In the genomic region with DNA sequence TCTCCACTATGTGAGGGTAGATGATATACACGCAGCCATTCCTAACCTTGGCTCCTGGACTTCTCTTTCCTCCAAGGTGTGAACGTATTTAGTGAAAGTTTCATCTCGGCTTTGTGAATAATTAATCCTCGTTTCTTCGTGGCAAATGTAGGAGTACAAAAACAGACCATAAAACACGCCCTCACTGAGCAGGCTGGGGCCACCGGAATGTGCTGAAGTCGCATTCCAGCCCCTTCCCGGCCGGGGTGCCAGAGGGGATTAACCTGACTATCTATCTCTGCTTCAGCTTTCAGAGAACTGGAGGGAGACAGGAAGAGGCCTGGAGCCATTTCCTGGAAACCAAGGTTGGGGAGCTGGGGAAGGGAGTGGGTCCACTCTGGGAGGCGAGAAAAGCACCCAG, we compare ENCODE assay signal across 14 mouse cellular contexts.
DNase-seq lines count a peak whose midpoint lies in the region; ATAC-seq lines count a peak whose summit lies in the region.
"Had no signal": no experiment of that assay in that cellular context is flagged by ENCODE, and none has a peak within 500 bp of the region (broad histone marks: within the 10 kb centered on the region; RNA-seq: fewer than 3 reads in every experiment).

No protein-coding gene starts in this region.

- H3K9me3 ChIP-seq in heart, embryonic 13.5 days = no peaks in the 10 kb centered on the region
- H3K9me3 ChIP-seq in intestine, embryonic 14.5 days (ENCODE audit: control insufficient read depth, low read length) = no peaks in the 10 kb centered on the region
- no peaks in the 10 kb centered on the region for H3K9me3 ChIP-seq in kidney, embryonic 16.5 days (ENCODE audit: low read length)
- H3K9me3 ChIP-seq in hindbrain, embryonic 11.5 days (ENCODE audit: control insufficient read depth, low read length) = no peaks in the 10 kb centered on the region
- no peaks in the 10 kb centered on the region for H3K9me3 ChIP-seq in midbrain, embryonic 10.5 days (replicated peaks)
- H3K9me3 ChIP-seq: forebrain, embryonic 10.5 days; G1E; midbrain, embryonic 13.5 days; neural tube, embryonic 13.5 days had no signal

- no peak for DNase-seq in heart, postnatal 4 days
- no peak for DNase-seq in intestine, embryonic 14.5 days (ENCODE audit: low spot score)
- DNase-seq in yolk sac, embryonic 10.5 days (ENCODE audit: low spot score) = peak; percentile 85
- DNase-seq in lung, postnatal 10 days = no peak
- DNase-seq in hindbrain, embryonic 11.5 days (ENCODE audit: low spot score) = no peak
- DNase-seq in midbrain, embryonic 10.5 days (ENCODE audit: low spot score) = no peak
- DNase-seq: cerebellum, adult 2 months; gastrocnemius, postnatal 14 days had no signal

- peaks cover 24% of the 10 kb centered on the region for H3K4me1 ChIP-seq in heart, embryonic 13.5 days
- H3K4me1 ChIP-seq in intestine, embryonic 14.5 days (replicated peaks; ENCODE audit: control insufficient read depth, insufficient read depth, low read length) = peaks cover 9% of the 10 kb centered on the region
- peaks cover 20% of the 10 kb centered on the region for H3K4me1 ChIP-seq in kidney, embryonic 16.5 days (ENCODE audit: insufficient read depth, low read length)
- no peaks in the 10 kb centered on the region for H3K4me1 ChIP-seq in hindbrain, embryonic 11.5 days (replicated peaks; ENCODE audit: control insufficient read depth, insufficient read depth, low read length)
- H3K4me1 ChIP-seq in midbrain, embryonic 10.5 days = peaks cover 14% of the 10 kb centered on the region
- H3K4me1 ChIP-seq: midbrain, embryonic 13.5 days had no signal

- H3K9ac ChIP-seq in heart, embryonic 13.5 days = 0 out of 2 replicates have a peak overlapping the region, but pooled peaks have one; percentile 14
- no peak overlapping the region for H3K9ac ChIP-seq in intestine, embryonic 14.5 days (ENCODE audit: low read length)
- no peak overlapping the region for H3K9ac ChIP-seq in kidney, embryonic 16.5 days (replicated peaks; ENCODE audit: low read length)
- H3K9ac ChIP-seq in hindbrain, embryonic 11.5 days (ENCODE audit: low read depth, low read length) = no peak overlapping the region
- H3K9ac ChIP-seq: midbrain, embryonic 13.5 days; neural tube, embryonic 13.5 days had no signal

- H3K4me2 ChIP-seq in heart, embryonic 13.5 days = no peak overlapping the region
- H3K4me2 ChIP-seq in intestine, embryonic 14.5 days (ENCODE audit: low read length) = no peak overlapping the region
- H3K4me2 ChIP-seq in kidney, embryonic 16.5 days (replicated peaks; ENCODE audit: low read depth, low read length) = no peak overlapping the region
- H3K4me2 ChIP-seq in hindbrain, embryonic 11.5 days (replicated peaks; ENCODE audit: low read depth, low read length) = no peak overlapping the region
- H3K4me2 ChIP-seq: midbrain, embryonic 13.5 days; neural tube, embryonic 13.5 days had no signal

- 23% methylated on average over 11 of the region's 11 CpGs for WGBS in heart, embryonic 13.5 days
- 12% methylated on average over 11 of the region's 11 CpGs for WGBS in intestine, embryonic 14.5 days
- WGBS in kidney, embryonic 16.5 days = 10% methylated on average over 11 of the region's 11 CpGs
- 46% methylated on average over 11 of the region's 11 CpGs for WGBS in hindbrain, embryonic 11.5 days
- 37% methylated on average over 11 of the region's 11 CpGs for WGBS in midbrain, embryonic 10.5 days

- no peaks in the 10 kb centered on the region for H3K36me3 ChIP-seq in heart, embryonic 13.5 days
- no peaks in the 10 kb centered on the region for H3K36me3 ChIP-seq in intestine, embryonic 14.5 days (ENCODE audit: control insufficient read depth, insufficient read depth, low read length)
- no peaks in the 10 kb centered on the region for H3K36me3 ChIP-seq in kidney, embryonic 16.5 days (ENCODE audit: insufficient read depth, low read length)
- no peaks in the 10 kb centered on the region for H3K36me3 ChIP-seq in hindbrain, embryonic 11.5 days (ENCODE audit: control insufficient read depth, insufficient read depth, low read length)
- H3K36me3 ChIP-seq in midbrain, embryonic 10.5 days = no peaks in the 10 kb centered on the region
- H3K36me3 ChIP-seq: forebrain, embryonic 10.5 days; G1E; midbrain, embryonic 13.5 days; neural tube, embryonic 13.5 days had no signal

- H3K27me3 ChIP-seq in heart, embryonic 13.5 days (replicated peaks) = no peaks in the 10 kb centered on the region
- H3K27me3 ChIP-seq in intestine, embryonic 14.5 days (replicated peaks; ENCODE audit: control insufficient read depth, insufficient read depth, low read length) = no peaks in the 10 kb centered on the region
- no peaks in the 10 kb centered on the region for H3K27me3 ChIP-seq in kidney, embryonic 16.5 days (ENCODE audit: insufficient read depth, low read length)
- no peaks in the 10 kb centered on the region for H3K27me3 ChIP-seq in hindbrain, embryonic 11.5 days (ENCODE audit: control insufficient read depth, insufficient read depth, low read length)
- H3K27me3 ChIP-seq in midbrain, embryonic 10.5 days (ENCODE audit: low read depth, poor library complexity, severe bottlenecking) = no peaks in the 10 kb centered on the region
- H3K27me3 ChIP-seq: midbrain, embryonic 13.5 days; neural tube, embryonic 13.5 days had no signal

- no peak for ATAC-seq in heart, embryonic 13.5 days (ENCODE audit: extremely low read depth, insufficient number of reproducible peaks, low FRiP score, low TSS enrichment)
- 0 out of 2 replicates have a peak, but pooled peaks have one; percentile 30 for ATAC-seq in intestine, embryonic 14.5 days (replicated peaks; ENCODE audit: low FRiP score, low TSS enrichment, low read depth)
- peak; percentile 78 for ATAC-seq in kidney, embryonic 16.5 days (ENCODE audit: low FRiP score, low TSS enrichment)
- ATAC-seq in hindbrain, embryonic 11.5 days (ENCODE audit: low FRiP score) = no peak
- ATAC-seq: midbrain, embryonic 13.5 days had no signal

- H3K27ac ChIP-seq in heart, embryonic 13.5 days (replicated peaks) = no peak overlapping the region
- H3K27ac ChIP-seq in intestine, embryonic 14.5 days (ENCODE audit: low read depth) = peak overlapping the region; percentile 16; the same call in 1 of the 2 replicates
- H3K27ac ChIP-seq in kidney, embryonic 16.5 days (ENCODE audit: low read length) = peak overlapping the region; percentile 92
- no peak overlapping the region for H3K27ac ChIP-seq in hindbrain, embryonic 11.5 days (ENCODE audit: low read depth, low read length)
- H3K27ac ChIP-seq in midbrain, embryonic 10.5 days (replicated peaks) = no peak overlapping the region
- H3K27ac ChIP-seq: forebrain, embryonic 10.5 days; midbrain, embryonic 13.5 days; neural tube, embryonic 13.5 days had no signal

- H3K4me3 ChIP-seq in heart, embryonic 13.5 days = no peak overlapping the region
- H3K4me3 ChIP-seq in intestine, embryonic 14.5 days (ENCODE audit: low read depth, low read length) = no peak overlapping the region
- no peak overlapping the region for H3K4me3 ChIP-seq in kidney, embryonic 16.5 days (ENCODE audit: low read length)
- H3K4me3 ChIP-seq in hindbrain, embryonic 11.5 days (ENCODE audit: low read depth, low read length) = no peak overlapping the region
- H3K4me3 ChIP-seq in midbrain, embryonic 10.5 days = no peak overlapping the region
- H3K4me3 ChIP-seq: forebrain, embryonic 10.5 days; midbrain, embryonic 13.5 days; neural tube, embryonic 13.5 days had no signal

Comparison
In these comparisons a context has a peak if more than half of its experiments do, and no peak if none do; other contexts are left out.
1. ATAC-seq: peak in intestine, embryonic 14.5 days (single experiment) and kidney, embryonic 16.5 days (single experiment); none in heart, embryonic 13.5 days (single experiment) and hindbrain, embryonic 11.5 days (single experiment).
2. H3K27ac ChIP-seq: peak in intestine, embryonic 14.5 days (single experiment) and kidney, embryonic 16.5 days (single experiment); none in heart, embryonic 13.5 days (single experiment), hindbrain, embryonic 11.5 days (single experiment) and midbrain, embryonic 10.5 days (single experiment).